Mouse (Mus musculus) hematopoietic stem cell, adult 5-6 weeks (primary cell): ENCODE data around the gene Usp24. TPM values are rescaled to one million over a fixed set of nuclear protein-coding genes. Genes with fewer than 3 reads are reported as not detected.
A peak's percentile ranks its signal among the peaks of the same experiment; 100 is the strongest.

Source experiments
- ATAC-seq, 2 experiments: fragments of 125-278 bp in 1 of 2; replicated peaks in 1 of 2; 2 replicates each; pipeline ENCODE4 v1.8.0; 2016 to 2017; ENCODE audit warnings: inconsistent platforms in 2 of 2, mild to moderate bottlenecking in 2 of 2, moderate number of reproducible peaks in 2 of 2, low read depth in 1 of 2, moderate TSS enrichment in 1 of 2; ENCODE audit not compliant: low FRiP score in 2 of 2, poor library complexity in 2 of 2, severe bottlenecking in 2 of 2, insufficient read depth in 1 of 2, low TSS enrichment in 1 of 2
- total RNA-seq: library from RNA; stranded (forward); fragments of 172-1452, 232-1000 nt; gene quantifications from 2 replicates; pipeline ENCODE4 v1.2.3, GENCODE M21; 2017

The Usp24 gene
- total RNA-seq, 1 experiment from 2014 or later, result 43.7 TPM

DNA sequence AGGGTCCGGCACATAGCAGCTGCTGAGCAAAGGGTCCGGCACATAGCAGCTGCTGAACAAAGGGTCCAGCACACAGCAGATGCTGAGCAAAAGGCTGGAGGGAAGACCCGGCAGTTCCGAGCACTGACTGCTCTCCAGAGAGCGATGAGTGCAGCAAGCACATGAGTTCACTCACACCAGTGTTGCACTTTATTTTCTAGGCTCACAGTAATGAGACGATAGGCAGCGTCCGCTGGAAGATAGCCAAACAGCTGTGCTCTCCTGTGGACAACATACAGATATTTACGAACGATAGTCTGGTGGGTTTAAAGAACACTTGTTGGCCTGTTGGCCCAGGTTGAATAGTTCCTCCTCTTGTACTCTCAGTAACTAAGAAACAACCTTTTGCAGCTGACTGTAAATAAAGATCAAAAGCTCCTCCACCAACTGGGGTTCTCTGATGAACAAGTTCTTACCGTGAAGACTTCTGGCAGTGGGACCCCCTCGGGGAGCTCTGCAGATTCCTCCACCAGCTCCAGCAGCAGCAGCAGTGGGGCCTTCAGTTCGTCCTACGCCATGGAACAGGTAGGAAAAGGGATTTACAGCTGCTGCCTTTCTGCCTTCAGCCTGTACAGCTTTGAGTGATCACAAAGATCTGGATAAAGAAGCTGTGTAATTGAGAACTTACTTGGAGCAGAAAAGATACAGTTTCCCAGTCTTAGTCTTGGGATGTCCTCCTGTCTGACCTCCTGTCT lies 63.0 kb downstream of the Usp24 start:
- ATAC-seq, result no peak

DNA sequence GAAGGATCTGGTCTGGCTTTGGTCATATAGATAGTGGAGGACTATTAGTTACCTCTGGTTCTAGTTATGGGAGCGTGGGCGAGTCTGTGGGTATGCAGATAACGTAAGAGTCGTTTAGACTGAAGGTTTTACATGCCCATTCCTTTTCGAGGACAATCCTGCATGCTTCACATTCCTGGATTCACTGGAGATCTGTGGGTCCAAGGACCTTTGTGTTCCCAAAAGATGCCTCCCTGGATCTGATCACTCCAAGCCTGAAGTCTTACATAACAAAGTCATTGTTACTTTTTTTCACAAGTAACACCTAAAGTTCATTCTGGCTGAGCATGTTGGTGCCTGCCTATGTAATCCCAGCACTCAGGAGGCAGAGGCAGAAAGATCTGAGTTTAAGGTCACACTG lies 65.1 kb downstream of the Usp24 start:
- ATAC-seq, result no peak

DNA sequence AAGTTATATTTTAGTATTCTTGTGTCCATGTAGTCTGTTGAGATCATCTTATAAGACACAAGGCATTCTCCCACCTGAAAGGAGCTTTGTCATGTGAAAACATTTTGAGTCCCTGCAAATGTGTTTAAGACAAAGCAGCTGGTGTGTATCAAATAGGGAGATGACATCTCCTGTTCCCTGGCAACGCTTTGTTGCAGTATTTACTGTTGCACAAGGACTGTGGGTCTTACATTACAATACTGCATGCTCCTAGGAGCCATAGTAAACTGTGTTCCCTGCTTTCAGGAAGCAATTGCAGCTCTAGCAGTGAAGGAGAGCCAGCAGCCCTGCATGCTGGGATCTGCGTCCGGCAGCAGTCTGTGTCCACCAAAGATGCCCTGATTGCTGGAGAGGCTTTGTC lies 73.9 kb downstream of the Usp24 start:
- no peak for ATAC-seq

DNA sequence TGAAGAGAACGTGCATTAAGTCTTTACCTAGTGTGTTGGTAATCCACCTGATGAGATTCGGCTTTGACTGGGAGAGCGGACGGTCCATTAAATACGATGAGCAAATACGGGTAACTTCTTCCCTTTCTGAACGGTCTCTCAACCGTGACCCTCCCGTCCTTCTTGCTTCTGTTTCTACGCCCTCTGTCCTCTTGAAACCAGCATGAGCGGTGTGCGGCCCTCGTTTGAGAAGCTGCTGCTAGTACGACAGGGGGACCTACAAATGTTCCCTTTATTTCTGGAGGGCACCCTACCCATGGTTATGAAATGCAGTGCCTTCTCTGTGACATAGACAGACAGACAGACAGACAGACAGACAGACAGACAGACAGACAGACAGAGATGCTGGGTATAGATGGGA lies 93.6 kb downstream of the Usp24 start:
- no peak for ATAC-seq

DNA sequence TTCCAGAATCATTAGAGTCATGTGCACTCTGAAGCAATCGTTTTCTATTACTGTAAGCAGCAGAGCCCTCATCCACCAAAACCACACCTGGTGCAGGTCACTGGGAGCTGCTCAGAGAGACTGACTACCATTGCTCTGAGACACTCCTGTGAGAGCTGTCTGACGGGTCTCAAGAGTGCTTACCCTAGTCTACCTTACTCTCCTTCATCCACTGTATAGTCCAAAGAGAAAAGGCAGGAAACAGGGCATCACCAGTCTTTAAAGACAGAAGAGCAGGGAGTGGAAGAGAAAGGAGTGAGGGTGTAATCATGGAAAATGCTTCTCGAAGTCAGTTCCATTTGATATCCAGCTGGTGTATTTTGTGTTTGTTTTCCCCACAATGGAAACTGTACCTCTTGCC lies 103.2 kb downstream of the Usp24 start:
- no peak for ATAC-seq

DNA sequence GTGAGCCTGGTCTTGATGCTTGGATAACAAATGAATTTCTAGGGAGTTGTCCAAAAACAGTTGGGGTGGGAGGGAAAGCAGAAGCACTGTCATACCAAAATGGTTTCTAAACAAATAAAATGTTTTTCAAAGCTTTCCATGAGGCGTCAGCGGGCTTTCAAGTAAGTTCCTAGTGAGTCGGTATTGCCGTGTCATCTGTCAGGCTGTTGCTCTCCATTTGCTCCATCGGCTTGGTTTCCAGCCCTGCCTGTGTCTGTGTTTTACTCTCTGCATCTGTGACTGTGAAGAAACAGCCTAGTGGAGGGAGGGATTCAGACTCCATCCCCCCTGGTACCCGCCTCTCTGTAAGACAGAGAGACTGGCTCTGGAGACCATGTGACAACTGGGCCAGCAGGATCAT lies 103.8 kb downstream of the Usp24 start:
- ATAC-seq, result no peak

DNA sequence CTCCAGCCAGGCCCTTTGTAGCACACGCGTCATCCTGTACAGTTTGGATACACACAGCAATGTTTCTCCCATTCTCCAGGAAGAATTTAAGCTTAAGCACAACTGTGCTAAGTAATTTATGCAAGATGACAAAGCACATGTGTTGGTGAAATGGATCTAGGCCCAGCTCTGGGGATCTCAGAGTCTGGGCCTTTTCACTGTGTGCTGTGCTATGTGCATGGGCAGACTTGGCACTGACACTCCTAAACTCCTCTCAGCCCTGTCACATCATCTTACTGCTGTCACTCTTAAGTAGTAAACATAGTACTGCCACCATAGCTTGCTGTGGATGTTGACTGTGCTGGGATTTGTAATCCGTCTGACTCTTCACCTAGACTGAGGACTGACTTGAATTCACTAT lies 106.6 kb downstream of the Usp24 start:
- no peak for ATAC-seq

DNA sequence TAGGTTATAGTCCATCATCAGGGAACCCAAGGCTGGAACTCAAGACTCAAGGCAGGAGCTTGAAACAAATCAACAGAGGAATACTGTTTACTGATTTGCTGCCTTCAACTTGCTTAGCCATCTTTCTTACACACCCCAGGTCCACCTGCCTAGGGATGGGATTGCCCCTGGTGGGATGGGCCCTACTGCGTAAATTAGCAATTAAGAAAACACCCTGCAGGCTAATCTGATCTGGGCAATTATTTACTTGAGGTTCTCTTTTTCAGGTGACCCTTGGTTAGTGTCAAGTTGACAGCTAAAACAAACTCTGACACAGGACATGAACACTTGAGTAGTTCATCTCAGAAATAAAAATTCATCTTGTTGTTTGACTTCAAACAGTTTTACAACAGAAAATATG lies 108.5 kb downstream of the Usp24 start:
- ATAC-seq, result no peak

DNA sequence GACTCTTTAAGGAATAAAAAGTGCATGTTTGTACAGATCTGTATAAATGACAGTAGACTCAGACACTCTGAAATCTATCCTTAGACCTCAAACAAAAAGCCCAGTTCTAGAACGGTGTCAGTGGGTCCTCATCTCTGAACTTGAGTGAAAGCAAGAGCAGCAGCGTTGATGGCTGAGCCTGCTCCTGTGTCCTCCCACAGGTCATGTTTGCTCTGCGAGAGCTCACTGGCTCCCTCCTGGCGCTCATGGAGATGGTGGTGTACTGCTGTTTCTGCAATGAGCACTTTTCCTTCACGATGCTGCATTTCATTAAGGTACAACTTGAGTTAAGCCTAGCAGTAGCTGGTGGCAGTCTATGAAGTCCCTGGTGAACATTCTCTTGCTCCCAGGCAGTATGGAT lies 110.3 kb downstream of the Usp24 start:
- ATAC-seq, result no peak

DNA sequence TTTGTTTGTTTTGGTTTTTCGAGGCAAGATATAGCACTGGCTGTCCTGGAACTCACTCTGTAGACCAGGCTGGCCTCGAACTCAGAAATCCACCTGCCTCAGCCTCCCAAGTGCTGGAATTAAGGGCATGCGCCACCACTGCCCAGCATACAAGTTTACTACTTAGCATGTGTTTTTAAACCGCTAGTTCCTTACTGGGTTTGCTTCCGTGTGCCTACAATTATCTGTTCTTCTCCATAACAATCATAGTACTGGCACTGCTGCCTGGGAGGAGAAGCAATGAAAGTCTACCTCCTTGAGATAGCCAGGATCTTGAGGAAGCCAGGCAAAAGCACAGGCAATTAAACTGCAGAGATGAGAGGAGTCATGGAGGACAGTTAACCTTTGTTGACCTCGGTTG lies 112.6 kb downstream of the Usp24 start:
- no peak for ATAC-seq

DNA sequence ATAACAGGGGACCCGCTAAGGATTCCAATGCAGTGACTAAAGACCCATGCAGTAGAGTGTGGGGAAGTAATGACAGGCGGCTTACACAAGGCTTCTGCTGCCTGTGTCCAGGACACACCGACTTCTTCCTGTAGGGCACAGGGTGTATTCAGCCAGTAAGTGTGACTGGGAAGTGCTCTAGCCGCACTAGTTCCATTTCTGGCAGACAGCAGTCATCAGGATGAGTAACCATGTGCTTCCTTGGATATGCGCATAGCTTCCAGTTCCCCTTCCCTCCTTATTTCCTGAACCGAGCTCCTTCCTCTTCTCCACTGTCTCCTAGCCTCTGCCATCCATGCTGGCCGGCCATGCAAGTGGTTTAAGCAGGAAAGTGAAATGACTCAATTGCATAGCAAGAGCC lies 113.1 kb downstream of the Usp24 start:
- ATAC-seq, result no peak

DNA sequence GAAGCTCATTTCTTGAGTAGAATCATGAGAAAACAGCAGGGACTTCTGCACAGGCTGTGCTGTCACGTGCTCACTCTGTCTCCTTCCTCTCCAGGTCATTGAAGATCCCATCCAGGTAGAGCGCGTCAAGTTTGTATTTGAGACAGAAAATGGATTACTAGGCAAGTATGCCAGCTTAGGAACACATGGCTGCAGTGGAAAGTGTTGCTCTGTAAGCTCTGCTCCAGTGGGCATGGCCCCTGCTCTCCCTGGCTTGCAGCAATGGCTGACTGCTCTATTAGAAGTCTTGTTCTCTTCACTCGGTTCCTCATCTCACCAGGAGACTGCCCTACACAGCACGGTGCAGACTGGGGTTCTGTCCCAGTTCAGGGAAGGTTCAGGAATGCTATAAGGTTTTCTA lies 114.4 kb downstream of the Usp24 start:
- no peak for ATAC-seq

DNA sequence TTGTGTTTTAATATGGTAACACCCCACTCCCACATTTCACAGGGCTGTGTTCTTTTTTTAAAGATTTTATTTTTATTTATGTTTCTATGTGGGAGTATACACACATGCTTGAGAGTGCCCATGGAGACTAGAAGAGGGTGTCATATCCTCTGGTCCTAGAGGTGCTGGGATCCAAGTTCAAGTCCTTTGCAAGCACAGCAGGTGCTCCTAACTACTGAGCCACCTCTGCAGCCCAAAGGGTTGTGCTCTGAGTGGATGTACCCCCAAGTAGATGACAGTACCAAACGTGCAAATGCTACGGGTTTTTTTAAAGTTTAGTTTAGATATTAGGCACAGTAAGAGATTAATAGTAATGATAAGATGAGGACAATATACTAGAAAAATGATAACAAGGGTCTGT lies 119.4 kb downstream of the Usp24 start:
- ATAC-seq, result no peak

DNA sequence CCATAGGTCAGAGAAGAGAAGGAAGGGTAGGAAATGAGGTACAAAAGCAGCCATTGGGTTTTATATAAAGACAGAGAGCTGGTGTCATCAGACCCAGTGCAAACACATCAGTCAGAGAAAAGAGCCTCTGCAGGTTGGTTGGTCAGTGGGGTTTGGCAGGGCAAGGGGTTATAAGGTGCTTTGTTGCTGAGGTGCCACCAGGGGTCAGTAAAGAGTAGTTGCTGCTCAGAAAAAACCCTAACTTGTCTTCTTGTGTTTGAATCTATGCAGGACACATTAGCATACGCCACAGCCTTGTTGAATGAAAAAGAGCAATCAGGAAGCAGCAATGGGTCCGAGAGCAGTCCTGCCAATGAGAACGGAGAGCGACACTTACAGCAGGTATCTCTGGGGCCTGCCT lies 120.5 kb downstream of the Usp24 start:
- ATAC-seq, result peak; percentile 49 to 53; a peak in 1 of 4 replicates

DNA sequence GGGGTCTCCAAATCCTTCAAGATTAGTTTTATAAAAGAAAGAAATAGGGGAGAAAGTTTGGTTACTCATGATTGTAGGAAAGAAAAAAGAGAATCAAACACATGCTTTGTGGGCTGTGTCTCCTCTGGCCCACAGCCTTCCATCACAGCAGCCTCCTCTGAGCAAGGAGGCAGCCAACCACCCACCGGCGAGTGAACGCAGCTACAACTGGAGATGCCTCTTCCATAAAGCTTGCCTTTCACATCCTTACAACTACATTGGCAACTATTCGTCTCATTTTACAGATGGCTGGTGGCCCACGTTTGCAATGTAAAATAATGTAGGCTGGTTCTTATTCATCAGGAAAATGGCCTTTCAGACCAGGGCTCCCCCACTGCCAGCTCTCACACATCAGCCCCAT lies 121.2 kb downstream of the Usp24 start:
- ATAC-seq, result no peak

DNA sequence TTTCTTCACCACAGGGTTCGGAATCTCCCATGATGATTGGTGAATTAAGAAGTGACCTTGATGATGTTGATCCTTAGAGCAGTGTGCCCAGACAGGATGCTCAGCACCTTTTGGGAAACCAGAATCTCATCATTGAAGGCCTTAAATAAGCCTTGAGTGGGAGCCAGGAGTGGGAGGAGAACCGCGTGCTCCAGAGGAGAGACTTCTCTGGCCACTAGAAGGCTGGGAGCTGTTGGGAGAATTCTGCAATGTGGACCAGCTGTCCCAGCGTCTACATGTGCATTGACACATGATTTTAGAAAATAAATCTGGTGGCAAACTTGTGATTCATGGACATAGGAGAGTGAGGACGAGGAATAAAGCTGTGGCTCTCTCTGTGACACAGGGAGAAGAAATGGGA lies 122.8 kb downstream of the Usp24 start:
- no peak for ATAC-seq

DNA sequence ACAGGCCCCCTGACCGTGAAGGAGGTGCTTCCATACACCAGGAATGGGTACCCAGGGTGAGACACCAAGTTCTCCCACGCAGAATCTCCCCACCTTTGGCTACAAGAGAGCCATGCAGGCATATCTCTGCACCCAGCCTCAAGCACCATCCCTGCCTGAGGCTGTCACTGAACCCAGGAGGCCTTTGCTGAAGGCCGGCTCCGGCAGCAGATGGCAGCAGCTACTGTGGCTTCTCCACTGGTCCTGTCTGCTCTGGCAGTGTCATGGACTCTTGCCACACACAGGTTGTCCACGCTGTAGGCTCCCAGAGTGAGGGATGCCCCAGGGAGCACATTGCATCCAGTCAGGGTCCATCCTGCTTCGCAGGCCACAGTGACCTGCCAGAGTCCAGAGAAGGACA lies 127.2 kb downstream of the Usp24 start:
- ATAC-seq, result no peak

DNA sequence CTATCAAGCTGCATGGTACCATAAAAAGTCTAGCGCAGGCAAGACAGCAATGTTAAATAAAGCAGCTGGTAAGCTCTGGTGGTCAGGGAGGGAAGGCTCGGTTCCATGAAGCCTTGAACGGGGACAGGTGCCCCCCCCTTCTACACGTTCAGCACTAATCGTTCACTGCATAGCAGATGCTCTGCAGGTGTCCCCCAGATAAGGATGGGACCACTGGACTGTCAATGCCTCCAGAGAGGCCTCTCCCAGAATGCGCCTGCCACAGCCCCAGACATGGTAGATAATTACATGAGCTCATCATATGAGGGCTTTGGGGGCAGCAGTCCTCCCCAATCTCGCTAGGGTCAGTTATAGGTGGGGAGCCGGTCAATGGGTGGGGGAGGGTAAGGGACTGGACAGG lies 133.3 kb downstream of the Usp24 start:
- ATAC-seq, result no peak

DNA sequence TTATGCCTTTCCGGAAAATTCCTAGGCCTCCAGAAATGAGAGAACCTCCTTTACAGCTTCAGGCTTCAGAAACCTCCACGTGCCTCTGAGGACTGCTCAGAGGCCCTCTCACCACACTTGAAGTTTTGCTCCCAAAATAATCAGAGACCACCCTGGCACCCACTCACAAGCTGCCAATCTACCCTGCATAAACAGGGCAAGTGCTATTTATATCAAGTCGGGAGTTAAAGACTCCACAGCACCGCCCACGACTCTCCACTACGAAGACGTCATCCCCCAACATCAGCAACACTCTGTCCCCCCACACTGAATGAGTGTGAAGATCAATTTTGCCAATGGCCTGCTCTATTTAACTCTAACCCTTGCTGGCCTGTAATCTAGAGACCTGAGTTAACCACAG lies 136.4 kb downstream of the Usp24 start:
- ATAC-seq, result no peak

DNA sequence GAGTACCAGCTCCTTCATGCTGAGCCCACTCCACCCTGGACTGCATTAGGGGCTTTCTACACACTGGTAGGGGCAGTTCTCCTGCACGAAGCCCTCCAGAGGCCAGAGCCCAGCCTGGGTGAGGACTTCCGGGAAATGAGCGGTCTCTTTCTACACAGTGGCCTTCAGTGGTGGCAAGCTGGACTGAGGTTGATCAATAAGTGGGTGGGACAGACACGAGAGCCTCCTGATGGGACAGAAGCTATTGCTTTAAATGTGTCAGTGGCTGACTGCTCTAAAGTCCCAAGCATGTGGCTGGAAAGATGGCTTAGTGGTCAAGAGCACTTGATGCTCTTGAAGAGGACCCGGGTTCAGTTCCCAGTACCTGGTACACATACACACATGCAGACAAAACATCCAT lies 137.1 kb downstream of the Usp24 start:
- no peak for ATAC-seq
